In genomic region chr8:120724816-120725575, GRCm38 (mm10) we compare ENCODE assay signal across 14 mouse cellular contexts. TPM values are rescaled to one million over a fixed set of nuclear protein-coding genes. Genes with fewer than 3 reads are reported as not detected.
DNase-seq lines count a peak whose midpoint lies in the region; ATAC-seq lines count a peak whose summit lies in the region.
"Had no signal": no experiment of that assay in that cellular context is flagged by ENCODE, and none has a peak within 500 bp of the region (broad histone marks: within the 10 kb centered on the region; RNA-seq: fewer than 3 reads in every experiment).

No protein-coding gene starts in this region.

- 0 out of 2 replicates have a peak, but pooled peaks cover 2% of the 10 kb centered on the region for H3K4me1 ChIP-seq in heart, embryonic 12.5 days (replicated peaks)

- 74% methylated on average over 17 of the region's 17 CpGs for WGBS in heart, embryonic 12.5 days

- peaks cover 13% of the 10 kb centered on the region; the same call in 1 of the 2 replicates for H3K9me3 ChIP-seq in heart, embryonic 12.5 days (replicated peaks)
- H3K9me3 ChIP-seq: embryonic facial prominence, embryonic 13.5 days; liver, embryonic 13.5 days had no signal

- no peak overlapping the region for H3K4me2 ChIP-seq in heart, embryonic 12.5 days
- H3K4me2 ChIP-seq: embryonic facial prominence, embryonic 13.5 days; heart, embryonic 13.5 days; liver, embryonic 13.5 days had no signal

- H3K27ac ChIP-seq in heart, embryonic 12.5 days (ENCODE audit: poor library complexity, severe bottlenecking): no peak overlapping the region
- H3K27ac ChIP-seq: embryonic facial prominence, embryonic 13.5 days; heart, embryonic 13.5 days; liver, embryonic 13.5 days had no signal

- no peak overlapping the region for H3K4me3 ChIP-seq in heart, embryonic 12.5 days
- H3K4me3 ChIP-seq: embryonic facial prominence, embryonic 13.5 days; heart, embryonic 13.5 days; liver, embryonic 13.5 days had no signal

- H3K27me3 ChIP-seq in heart, embryonic 12.5 days (replicated peaks): peaks cover 8% of the 10 kb centered on the region; the same call in 1 of the 2 replicates
- H3K27me3 ChIP-seq: liver, embryonic 13.5 days had no signal

- intact Hi-C loops in heart, postnatal 25 days (cut with DNase I): no loop called here

- ATAC-seq in heart, embryonic 12.5 days (ENCODE audit: insufficient number of reproducible peaks, low FRiP score): 0 out of 2 replicates have a peak, but pooled peaks have one; percentile 34
- peak; percentile 21 to 53; a peak in 2 of 4 replicates for ATAC-seq in hematopoietic stem cell, adult 5-6 weeks (replicated peaks in 1 of 2; ENCODE audit: insufficient read depth in 1 of 2, low FRiP score in 2 of 2, low TSS enrichment in 1 of 2, low read depth in 1 of 2, poor library complexity in 2 of 2, severe bottlenecking in 2 of 2)
- 0 out of 2 replicates have a peak, but pooled peaks have one; percentile 17 for ATAC-seq in megakaryocyte progenitor cell, adult 5-6 weeks (replicated peaks; ENCODE audit: poor library complexity)
- ATAC-seq: midbrain, embryonic 16.5 days had no signal

- DNase-seq in heart, adult 8-10 months (ENCODE audit: low spot score): no peak
- DNase-seq in thymus, postnatal 10 days (ENCODE audit: low spot score in 2 of 2): peak; percentile 26 to 44
- no peak for DNase-seq in cerebellum, adult 11-12 months
- no peak for DNase-seq in ovary, adult 18-20 months (ENCODE audit: low spot score)
- DNase-seq in heart, postnatal 25 days (ENCODE audit: low spot score): no peak
- DNase-seq: liver, embryonic 13.5 days; retina, postnatal 1 day had no signal

- no peak overlapping the region for H3K9ac ChIP-seq in heart, embryonic 12.5 days
- H3K9ac ChIP-seq: embryonic facial prominence, embryonic 13.5 days; heart, embryonic 13.5 days; liver, embryonic 13.5 days had no signal

- H3K36me3 ChIP-seq in heart, embryonic 12.5 days: no peaks in the 10 kb centered on the region
- H3K36me3 ChIP-seq: embryonic facial prominence, embryonic 13.5 days; heart, embryonic 13.5 days; liver, embryonic 13.5 days had no signal

RNA-seq across cellular contexts. Expression of gene Irf8, which starts 11.2 kb away (rescaled TPM):
- polyA plus RNA-seq in heart, embryonic 12.5 days (2016; fragmentation: Nextera tagmentation; extraction: Ambion mirVana): 4.9 and 5.6 TPM in 2 replicates
- 1 to 10 TPM; 2.6 to 4.0 (median 4.0) TPM for total RNA-seq in heart, adult 8-10 months (2022)
- 18.7 and 31.0 TPM in 2 replicates for total RNA-seq in hematopoietic stem cell, adult 5-6 weeks (2017)
- total RNA-seq in megakaryocyte progenitor cell, adult 5-6 weeks (2015): 80.9 and 119 TPM in 2 replicates
- 154 and 205 TPM in 2 replicates for total RNA-seq in megakaryocyte progenitor cell, adult 5-6 weeks (2017)
- 1 to 10 TPM; 3.2 to 4.5 TPM for total RNA-seq in heart, postnatal 25 days (2021)
- polyA plus RNA-seq: C2C12 had no signal

RNA-seq across cellular contexts. Expression of gene Emc8, which starts 56.6 kb away (rescaled TPM):
- 168 and 183 TPM in 2 replicates for polyA plus RNA-seq in heart, embryonic 12.5 days (2016; fragmentation: Nextera tagmentation; extraction: Ambion mirVana)
- 10 to 100 TPM; 44.3 to 57.6 (median 46.7) TPM for total RNA-seq in heart, adult 8-10 months (2022)
- total RNA-seq in hematopoietic stem cell, adult 5-6 weeks (2017): 34.8 and 40.2 TPM in 2 replicates
- total RNA-seq in megakaryocyte progenitor cell, adult 5-6 weeks (2015): 63.9 and 66.1 TPM in 2 replicates
- total RNA-seq in megakaryocyte progenitor cell, adult 5-6 weeks (2017): 56.3 and 61.1 TPM in 2 replicates
- total RNA-seq in heart, postnatal 25 days (2021): 10 to 100 TPM; 45.6 to 46.9 TPM

RNA-seq across cellular contexts. Expression of gene Cox4i1, which starts 57.0 kb away (rescaled TPM):
- 1,676 and 1,716 TPM in 2 replicates for polyA plus RNA-seq in heart, embryonic 12.5 days (2016; fragmentation: Nextera tagmentation; extraction: Ambion mirVana)
- 1,000 to 10,000 TPM; 4,385 to 5,037 (median 4,791) TPM for total RNA-seq in heart, adult 8-10 months (2022)
- total RNA-seq in hematopoietic stem cell, adult 5-6 weeks (2017): 291 and 395 TPM in 2 replicates
- total RNA-seq in megakaryocyte progenitor cell, adult 5-6 weeks (2015): 731 and 787 TPM in 2 replicates
- 392 and 475 TPM in 2 replicates for total RNA-seq in megakaryocyte progenitor cell, adult 5-6 weeks (2017)
- total RNA-seq in heart, postnatal 25 days (2021): 1,000 to 10,000 TPM; 4,549 to 4,664 TPM

RNA-seq across cellular contexts. Expression of gene Gm27021, which starts 57.1 kb away (rescaled TPM):
- polyA plus RNA-seq in heart, embryonic 12.5 days (2016; fragmentation: Nextera tagmentation; extraction: Ambion mirVana): 0.72 TPM in 1 of 2 replicates, not detected in the other
- not detected for total RNA-seq in heart, adult 8-10 months (2022)
- not detected in 2 replicates for total RNA-seq in hematopoietic stem cell, adult 5-6 weeks (2017)
- total RNA-seq in megakaryocyte progenitor cell, adult 5-6 weeks (2015): not detected in 2 replicates
- total RNA-seq in megakaryocyte progenitor cell, adult 5-6 weeks (2017): not detected in 2 replicates
- total RNA-seq in heart, postnatal 25 days (2021): not detected

Comparison
In these comparisons a context has a peak if more than half of its experiments do, and no peak if none do; other contexts are left out.
1. DNase-seq: peak in thymus, postnatal 10 days (2 of 2); none in heart, adult 8-10 months (single experiment), cerebellum, adult 11-12 months (single experiment), ovary, adult 18-20 months (single experiment) and heart, postnatal 25 days (single experiment).
2. RNA of gene Cox4i1, which starts 57.0 kb away (total RNA-seq): 4,385 to 5,037 TPM in heart, adult 8-10 months and 4,549 to 4,664 TPM in heart, postnatal 25 days; 392 to 787 TPM in megakaryocyte progenitor cell, adult 5-6 weeks and 291 to 395 TPM in hematopoietic stem cell, adult 5-6 weeks; every median in the first group is over 4 times any median in the second.
3. Peak in every context shown above with its lines, with median percentiles within 50 percentile points of each other: ATAC-seq.